Mouse (Mus musculus): ENCODE measurements around the gene AI467606. TPM values are rescaled to one million over a fixed set of nuclear protein-coding genes. Genes with fewer than 3 reads are reported as not detected.

AI467606 gene
- total RNA-seq, 1 experiment from 2014 or later = 30.3 TPM

DNA sequence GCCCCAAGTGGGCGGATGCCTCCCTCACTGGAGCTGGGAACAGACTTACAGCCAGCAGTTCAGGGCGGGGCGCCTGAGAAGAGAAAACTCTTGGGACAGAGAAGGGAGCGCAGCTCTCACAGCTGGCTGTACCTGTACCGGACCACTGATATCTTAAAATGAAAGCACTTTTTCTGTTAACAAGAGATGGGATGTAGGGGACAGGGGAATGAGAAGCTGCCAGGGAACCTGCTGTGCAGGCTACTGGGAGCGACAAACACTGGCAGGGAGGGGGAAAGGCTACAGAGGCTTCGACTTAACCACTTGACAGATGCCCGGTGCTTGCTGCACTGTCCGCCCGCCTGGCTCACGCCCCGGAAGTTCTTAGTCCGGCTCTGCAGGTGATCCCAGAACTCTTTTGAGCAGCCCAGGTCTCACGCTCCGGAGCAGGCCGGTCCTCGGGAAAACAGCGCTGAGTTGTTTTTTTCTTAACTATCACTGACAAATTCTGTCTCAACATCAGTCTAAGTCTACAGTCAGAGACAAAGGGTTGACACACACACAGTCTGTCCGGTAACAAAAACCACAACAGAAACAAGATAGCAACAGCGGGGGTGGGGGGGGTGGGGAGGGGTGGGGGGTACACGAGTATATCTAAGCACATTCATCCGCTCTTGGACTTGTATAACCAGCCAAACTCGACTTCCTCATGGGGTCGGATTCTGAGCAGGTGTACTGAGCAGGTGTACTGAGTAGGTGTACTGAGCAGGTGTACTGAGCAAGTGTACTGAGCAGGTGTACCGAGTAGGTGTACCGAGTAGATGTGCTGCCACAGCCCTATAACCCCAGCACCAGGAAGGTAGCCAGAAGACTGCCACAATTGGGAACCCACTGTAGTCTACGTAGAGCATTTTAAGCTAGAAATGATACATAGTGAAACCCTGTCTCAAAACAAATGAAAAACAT lies 2.0 kb upstream of the AI467606 start:
- ATAC-seq (replicated peaks in 1 of 2; ENCODE audit: insufficient read depth in 1 of 2, low FRiP score in 2 of 2, low TSS enrichment in 1 of 2, low read depth in 1 of 2, poor library complexity in 2 of 2, severe bottlenecking in 2 of 2) = no peak

DNA sequence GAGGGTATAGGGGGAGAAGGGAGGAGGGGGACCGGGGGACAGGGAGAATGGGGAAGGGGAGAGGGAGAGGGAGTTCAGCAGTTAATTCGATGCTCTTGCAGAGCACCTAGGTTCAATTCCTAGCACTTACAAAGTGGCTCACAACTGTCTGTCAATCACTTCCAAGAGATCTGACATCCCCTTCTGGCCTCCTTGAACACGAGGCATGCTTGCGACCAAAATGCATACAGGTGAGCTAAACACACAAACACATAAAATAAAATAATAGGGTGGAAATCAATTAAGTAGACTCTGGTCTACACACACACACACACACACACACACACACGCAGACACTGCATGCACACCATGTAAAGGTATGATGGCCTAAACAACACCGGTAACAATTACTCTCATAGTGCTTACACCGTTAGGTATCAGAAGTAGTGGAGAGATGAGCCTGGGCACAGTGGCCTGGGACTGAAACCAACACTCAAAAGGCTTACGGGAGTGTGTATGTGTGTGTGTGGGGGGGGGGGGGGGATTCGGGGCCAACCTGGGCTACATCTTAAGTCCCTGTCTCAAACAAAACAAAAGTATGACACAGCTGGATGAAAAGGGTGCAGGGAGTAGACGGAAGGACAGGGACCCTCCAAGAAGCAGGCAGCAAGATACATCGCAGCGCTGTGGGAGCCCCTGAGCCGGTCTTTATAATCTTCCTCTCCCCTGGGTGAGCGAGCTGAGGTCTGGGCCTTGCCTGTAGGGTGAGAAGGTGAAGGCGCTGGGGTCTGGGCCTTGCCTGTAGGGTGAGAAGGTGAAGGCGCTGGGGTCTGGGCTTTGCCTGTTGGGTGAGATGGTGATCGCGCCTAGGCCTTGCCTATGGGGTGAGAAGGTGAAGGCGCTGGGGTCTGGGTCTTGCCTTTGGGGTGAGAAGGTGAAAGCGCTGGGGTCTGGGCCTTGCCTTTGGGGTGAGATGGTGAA lies 725 bp upstream of the AI467606 start:
- ATAC-seq (replicated peaks in 1 of 2; ENCODE audit: insufficient read depth in 1 of 2, low FRiP score in 2 of 2, low TSS enrichment in 1 of 2, low read depth in 1 of 2, poor library complexity in 2 of 2, severe bottlenecking in 2 of 2) = peak; percentile 5 to 16; a peak in 2 of 4 replicates

DNA sequence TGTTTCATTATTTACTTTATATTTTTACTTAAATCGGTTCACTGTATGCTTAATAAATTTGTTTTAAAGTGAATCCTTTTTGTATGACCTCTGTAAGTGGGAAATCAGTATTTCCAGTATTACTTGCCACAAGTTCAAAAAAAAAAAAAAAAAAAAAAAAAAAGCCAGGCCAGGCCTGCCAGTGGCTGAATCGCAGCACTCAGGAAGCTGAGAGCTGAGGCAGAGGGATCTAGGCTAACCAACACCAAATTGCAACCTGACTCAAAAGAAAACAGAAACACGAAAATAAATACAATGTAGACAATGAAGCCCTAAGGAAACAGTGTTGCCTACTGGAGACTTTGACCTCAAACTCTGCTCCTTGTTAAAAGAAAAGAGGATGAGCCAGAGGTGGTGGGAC lies 2.8 kb downstream of the AI467606 start:
- ATAC-seq (replicated peaks in 1 of 2; ENCODE audit: insufficient read depth in 1 of 2, low FRiP score in 2 of 2, low TSS enrichment in 1 of 2, low read depth in 1 of 2, poor library complexity in 2 of 2, severe bottlenecking in 2 of 2) = no peak

DNA sequence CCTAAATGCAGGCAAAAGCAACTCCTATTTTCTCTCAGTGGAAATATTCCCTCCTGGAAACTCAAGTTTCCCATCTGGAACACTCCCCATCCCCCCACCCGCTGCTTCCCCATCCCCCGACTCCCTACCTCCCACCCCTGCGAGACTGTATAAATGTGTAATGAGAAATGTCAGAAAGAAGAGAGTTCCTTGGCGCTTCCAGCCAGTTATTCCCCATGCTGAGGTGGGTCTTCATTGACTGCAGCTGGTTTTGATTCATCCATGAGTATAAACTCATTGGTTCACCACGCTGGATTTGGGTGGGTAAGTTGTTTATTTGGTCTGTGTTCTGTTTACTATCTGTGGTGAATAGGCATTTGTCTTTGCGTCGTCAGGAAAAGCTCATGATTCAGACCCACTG lies 5.3 kb downstream of the AI467606 start:
- no peak for ATAC-seq (replicated peaks in 1 of 2; ENCODE audit: insufficient read depth in 1 of 2, low FRiP score in 2 of 2, low TSS enrichment in 1 of 2, low read depth in 1 of 2, poor library complexity in 2 of 2, severe bottlenecking in 2 of 2)

DNA sequence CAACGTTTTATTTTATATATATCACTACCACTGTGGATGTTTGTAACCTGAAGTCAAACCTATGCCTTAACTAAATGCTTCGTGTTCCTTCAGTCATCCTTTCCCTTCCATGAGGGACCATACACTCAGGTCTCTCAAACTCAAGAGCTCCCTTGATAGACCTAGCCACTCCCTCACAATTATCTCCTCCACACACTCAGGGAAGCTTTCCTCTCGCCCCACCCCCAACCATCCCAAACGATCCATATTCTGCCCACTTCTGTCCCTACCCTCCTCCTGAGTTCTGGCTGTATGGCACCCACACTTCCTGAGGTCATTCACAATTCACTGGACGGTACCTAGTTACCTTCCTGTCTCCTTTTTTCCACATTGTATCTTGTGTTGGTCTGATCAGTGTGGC lies 7.4 kb downstream of the AI467606 start:
- ATAC-seq (replicated peaks in 1 of 2; ENCODE audit: insufficient read depth in 1 of 2, low FRiP score in 2 of 2, low TSS enrichment in 1 of 2, low read depth in 1 of 2, poor library complexity in 2 of 2, severe bottlenecking in 2 of 2) = no peak

DNA sequence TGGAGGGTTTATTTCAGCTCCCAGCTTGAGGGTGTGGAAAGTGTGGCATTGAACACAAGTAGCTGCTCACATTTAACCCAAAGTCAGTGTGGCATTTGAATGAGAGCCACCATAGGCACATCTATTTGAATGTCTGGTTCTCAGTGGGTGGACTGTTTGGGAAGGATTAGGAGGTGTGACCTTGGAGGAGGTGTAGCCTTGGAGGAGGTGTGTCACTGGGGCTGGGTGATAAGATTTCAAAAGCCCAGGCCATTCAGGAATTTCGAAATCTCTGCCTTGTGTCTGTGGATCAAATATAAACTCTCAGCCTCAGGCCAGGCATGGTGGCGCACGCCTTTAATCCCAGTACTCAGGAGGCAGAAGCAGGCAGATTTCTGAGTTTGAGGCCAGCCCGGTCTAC lies 7.8 kb downstream of the AI467606 start:
- no peak for ATAC-seq (replicated peaks in 1 of 2; ENCODE audit: insufficient read depth in 1 of 2, low FRiP score in 2 of 2, low TSS enrichment in 1 of 2, low read depth in 1 of 2, poor library complexity in 2 of 2, severe bottlenecking in 2 of 2)

DNA sequence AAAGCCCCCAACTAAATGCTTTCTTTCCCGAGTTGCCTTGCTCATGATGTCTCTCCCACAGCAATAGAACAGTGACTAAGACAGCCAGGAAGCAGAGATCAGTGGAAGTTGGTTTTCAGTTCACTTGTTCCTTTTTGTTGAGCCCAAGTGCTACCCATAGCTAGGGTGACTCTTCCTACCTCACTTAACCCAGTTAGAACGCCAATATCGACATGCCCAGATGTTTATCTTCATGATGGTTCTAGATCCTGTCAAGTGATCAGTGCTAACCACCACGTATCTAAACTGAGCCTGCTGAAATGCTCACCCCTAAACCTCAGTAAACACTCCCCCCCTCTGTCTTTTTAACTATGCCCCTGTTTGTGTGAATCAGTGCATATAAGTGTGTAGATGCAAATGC lies 8.4 kb downstream of the AI467606 start:
- no peak for ATAC-seq (replicated peaks in 1 of 2; ENCODE audit: insufficient read depth in 1 of 2, low FRiP score in 2 of 2, low TSS enrichment in 1 of 2, low read depth in 1 of 2, poor library complexity in 2 of 2, severe bottlenecking in 2 of 2)

DNA sequence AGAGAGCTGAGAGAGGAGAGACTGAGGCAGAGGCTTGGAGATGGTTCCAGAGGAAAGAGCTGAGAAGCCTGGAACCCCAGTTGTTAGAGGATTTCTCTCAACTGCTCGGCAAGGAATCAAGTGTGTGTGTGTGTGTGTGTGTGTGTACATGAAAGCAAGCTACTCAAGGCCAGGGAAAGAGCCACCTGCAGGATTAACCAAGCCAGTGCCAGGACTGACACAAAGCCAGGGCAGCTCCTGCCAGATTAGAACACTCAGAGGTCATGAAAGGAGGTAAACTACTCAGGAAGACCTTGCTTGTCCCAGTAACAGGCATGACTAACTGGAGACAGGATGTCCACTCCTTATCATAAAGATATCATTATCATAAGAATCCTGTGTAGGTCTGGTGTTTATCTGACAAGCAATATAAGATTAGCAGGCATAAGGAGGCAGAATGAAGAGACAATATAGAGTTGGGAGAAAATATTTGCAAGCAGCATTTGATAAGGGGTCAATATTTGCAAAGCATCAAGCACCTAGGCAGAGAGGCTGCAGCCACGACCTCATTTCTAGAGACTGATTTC lies 10.4 kb downstream of the AI467606 start:
- ATAC-seq (replicated peaks in 1 of 2; ENCODE audit: insufficient read depth in 1 of 2, low FRiP score in 2 of 2, low TSS enrichment in 1 of 2, low read depth in 1 of 2, poor library complexity in 2 of 2, severe bottlenecking in 2 of 2) = 0 out of 4 replicates have a peak, but pooled peaks of 1 of the 2 experiments have one; percentile 25

DNA sequence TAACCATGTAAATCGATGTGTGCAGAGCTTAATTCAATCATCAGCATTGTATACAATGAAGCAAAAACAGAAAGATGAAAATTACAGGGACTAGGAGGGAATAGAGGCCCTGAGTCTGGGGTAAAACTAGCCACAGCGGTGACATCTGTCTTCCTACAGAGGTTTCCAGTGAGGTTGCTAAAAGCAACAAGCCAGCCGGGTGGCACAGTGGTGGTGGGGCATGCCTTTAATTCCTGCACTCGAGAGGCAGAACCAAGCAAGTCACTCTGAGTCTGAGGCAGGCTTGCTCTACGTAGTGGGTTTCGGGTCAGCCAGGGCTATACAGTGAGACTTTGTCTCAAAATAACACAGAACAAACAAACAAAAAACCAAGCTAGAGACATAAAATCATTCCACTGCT lies 11.0 kb downstream of the AI467606 start:
- ATAC-seq (replicated peaks in 1 of 2; ENCODE audit: insufficient read depth in 1 of 2, low FRiP score in 2 of 2, low TSS enrichment in 1 of 2, low read depth in 1 of 2, poor library complexity in 2 of 2, severe bottlenecking in 2 of 2) = no peak

DNA sequence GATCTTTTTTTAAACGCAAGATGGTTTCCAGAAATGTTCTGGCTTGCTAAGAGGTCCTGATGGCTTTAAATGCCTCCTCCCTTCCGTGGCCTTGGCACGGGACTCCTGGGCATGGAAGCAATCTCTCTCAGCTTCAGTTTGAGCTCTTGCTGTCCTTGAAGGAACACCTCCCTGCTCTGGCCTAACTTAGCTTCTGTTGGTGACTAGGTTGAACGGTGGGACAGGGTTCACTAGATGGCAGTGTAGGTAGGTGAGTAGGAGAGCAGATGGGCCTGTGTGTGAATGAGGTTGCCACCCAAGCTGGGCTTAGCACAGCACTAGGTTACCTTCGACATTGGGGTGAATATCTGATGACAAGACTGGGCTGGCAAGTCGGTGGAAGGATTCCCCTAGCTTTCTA lies 12.8 kb downstream of the AI467606 start:
- 0 out of 4 replicates have a peak, but pooled peaks have one; percentile 23 to 33 for ATAC-seq (replicated peaks in 1 of 2; ENCODE audit: insufficient read depth in 1 of 2, low FRiP score in 2 of 2, low TSS enrichment in 1 of 2, low read depth in 1 of 2, poor library complexity in 2 of 2, severe bottlenecking in 2 of 2)

DNA sequence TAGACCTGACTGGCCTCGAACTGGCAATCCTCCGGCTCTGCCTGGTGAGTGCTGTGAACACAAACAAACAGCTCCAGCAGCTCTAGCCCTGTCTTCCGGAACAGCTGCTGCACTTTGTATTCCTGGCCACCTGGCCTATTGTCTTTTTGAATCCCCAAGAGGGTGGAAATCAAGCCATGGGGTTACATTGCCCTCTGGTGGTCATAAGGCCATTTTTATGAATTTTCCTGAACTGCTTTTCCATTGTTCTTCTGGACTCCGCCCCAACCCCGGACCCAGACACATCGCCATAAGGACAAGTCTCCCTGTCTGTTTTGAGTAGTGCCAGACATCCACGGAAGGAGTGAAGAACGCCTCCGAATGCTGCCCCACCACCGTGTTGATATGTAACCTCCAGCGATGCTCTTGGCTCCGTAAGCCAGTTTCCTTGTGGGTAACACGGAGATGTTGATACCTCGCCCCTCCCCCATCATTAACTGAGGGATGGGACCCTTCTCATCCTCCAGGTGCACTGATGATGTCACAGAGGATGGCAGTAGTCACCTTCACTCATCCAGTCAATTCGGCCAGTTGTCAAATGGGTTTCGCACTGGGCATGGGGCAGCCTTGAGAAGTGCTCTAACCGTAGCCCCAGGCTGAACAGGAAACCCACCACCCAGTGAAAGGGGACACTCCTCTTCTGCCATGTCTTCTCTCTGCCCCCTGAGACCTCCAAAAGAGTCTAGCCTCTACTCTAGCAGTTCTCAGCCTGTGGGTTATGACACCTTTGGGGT lies 13.6 kb downstream of the AI467606 start:
- ATAC-seq (replicated peaks in 1 of 2; ENCODE audit: insufficient read depth in 1 of 2, low FRiP score in 2 of 2, low TSS enrichment in 1 of 2, low read depth in 1 of 2, poor library complexity in 2 of 2, severe bottlenecking in 2 of 2) = peak; percentile 70 to 78

DNA sequence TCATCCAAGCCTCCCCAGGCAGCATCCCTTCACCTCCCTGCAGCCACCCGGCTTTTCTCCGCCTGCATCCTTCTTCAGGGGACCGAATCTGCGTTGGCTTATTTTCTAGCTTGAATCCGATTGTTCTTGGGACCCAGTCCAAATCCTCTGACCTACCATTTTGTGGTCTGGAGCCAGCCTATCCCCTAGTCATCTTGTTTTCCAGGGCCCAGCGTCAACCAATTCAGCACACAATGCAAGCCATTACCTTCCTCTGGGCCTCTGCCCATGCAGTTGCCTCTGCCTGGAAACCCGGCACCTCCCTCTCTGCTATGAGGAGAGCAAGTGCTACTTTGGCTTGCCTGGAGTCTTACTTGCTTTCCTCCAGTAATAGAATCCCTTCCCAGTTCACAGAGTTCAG lies 14.4 kb downstream of the AI467606 start:
- no peak for ATAC-seq (replicated peaks in 1 of 2; ENCODE audit: insufficient read depth in 1 of 2, low FRiP score in 2 of 2, low TSS enrichment in 1 of 2, low read depth in 1 of 2, poor library complexity in 2 of 2, severe bottlenecking in 2 of 2)

DNA sequence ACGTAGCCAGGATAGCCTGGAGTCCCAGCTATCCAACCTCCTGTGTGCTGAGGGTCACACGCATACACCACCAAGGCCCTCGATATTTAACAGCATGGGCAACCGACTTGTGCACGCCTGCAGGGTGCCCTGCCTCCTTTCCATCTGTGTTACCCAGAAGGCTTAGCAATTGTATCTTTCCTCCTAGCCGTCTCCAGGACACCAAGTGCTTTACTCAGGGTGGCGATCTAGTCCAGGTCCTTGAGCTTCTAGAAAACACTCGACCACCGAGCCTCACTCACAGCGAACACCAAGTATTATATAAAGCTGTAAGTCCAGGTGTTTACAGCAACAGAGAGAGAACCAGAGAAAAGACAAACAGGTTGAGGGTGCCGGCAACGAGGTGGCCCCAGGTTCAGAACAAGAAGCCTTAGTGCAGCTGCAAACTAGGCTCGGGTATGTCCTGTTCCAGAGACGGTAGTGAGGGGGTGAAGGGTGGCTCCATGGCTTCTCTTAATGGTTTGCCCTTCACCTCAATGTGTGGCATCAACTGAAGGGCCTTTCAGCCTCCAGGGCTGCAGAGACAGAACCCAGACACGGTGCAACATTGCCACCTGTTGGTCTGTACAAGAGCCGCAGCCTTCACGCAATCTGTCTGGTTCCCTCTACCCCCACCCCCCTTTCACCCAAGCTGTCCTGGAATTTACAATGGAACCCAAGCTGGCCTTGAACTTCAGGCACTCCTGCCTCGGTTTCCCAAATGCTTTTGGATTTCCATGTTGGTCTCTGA lies 19.3 kb downstream of the AI467606 start:
- peak; percentile 68 for ATAC-seq (replicated peaks in 1 of 2; ENCODE audit: insufficient read depth in 1 of 2, low FRiP score in 2 of 2, low TSS enrichment in 1 of 2, low read depth in 1 of 2, poor library complexity in 2 of 2, severe bottlenecking in 2 of 2)

DNA sequence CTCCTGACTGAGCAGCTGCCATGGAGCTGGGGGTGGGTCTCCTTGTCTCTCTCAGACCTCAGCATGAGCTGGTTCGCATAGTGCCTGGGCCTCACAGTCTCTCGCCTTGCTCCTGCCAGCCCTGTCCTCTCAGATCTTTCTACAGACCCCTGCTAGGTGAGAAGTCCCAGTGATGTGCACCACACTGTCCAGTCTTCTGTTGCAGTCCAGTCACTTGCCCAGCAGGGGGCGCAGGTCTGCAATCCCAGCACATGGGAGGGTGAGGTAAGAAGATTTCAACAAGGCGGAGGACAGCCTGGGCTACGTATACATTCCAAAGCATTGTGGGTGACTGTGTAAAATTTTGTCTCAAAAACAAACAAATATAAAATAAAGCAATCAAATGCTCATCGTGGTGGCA lies 20.3 kb downstream of the AI467606 start:
- ATAC-seq (replicated peaks in 1 of 2; ENCODE audit: insufficient read depth in 1 of 2, low FRiP score in 2 of 2, low TSS enrichment in 1 of 2, low read depth in 1 of 2, poor library complexity in 2 of 2, severe bottlenecking in 2 of 2) = peak in 1 of 2 experiments; percentile 30; a peak in 1 of 4 replicates

DNA sequence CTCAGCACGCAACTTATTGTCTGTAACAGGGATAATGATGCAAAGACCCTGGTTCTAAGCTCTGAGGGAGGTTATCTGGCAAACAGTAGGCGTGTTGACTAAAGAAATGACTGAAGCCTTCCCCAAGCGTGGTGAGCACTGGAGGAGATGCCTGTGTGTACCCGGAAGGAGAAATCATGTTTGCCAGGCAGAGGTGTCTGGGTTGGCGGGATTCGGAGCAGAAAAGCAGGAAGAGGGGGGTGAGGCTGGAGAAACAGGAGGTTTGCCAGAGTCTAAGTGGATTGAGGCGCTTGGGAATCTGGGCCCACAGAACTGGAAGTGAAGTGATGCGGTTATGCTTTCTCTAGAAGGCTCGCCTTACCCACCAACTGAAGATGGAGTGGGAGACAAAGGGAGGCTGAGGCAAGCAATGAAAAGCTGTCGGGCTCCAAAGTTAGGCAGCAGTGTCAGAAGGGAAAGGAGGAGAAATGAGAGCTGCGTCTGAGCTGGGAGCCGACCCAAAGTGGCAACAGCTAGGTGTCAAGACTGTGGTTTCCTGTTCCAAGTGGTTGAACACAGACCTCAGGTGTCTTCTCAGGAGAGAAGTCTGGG lies 21.2 kb downstream of the AI467606 start:
- no peak for ATAC-seq (replicated peaks in 1 of 2; ENCODE audit: insufficient read depth in 1 of 2, low FRiP score in 2 of 2, low TSS enrichment in 1 of 2, low read depth in 1 of 2, poor library complexity in 2 of 2, severe bottlenecking in 2 of 2)
